Comparison of ENCODE assay signal across 10 mouse cellular contexts in the genomic region with DNA sequence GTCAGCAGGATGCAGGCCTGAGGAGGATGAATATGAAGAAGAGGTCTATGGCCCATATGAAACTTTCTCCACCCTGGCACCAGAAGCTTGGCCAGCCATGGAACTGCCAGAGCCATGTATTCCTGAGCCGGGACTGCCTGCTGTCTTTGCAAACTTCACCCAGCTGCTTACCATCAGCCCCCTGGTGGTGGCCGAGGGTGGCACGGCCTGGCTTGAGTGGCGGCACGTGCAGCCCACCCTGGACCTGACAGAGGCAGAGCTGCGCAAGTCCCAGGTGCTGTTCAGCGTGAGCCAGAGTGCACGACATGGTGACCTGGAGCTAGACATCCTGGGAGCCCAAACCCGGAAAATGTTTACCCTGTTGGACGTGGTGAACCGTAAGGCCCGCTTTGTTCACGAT. TPM values are rescaled to one million over a fixed set of nuclear protein-coding genes. Genes with fewer than 3 reads are reported as not detected.
DNase-seq lines count a peak whose midpoint lies in the region; ATAC-seq lines count a peak whose summit lies in the region.
"Had no signal": no experiment of that assay in that cellular context is flagged by ENCODE, and none has a peak within 500 bp of the region (broad histone marks: within the 10 kb centered on the region; RNA-seq: fewer than 3 reads in every experiment).

No protein-coding gene starts in this region.

- no peaks in the 10 kb centered on the region for H3K9me3 ChIP-seq in liver, embryonic 12.5 days (replicated peaks)
- H3K9me3 ChIP-seq in neural tube, embryonic 11.5 days (ENCODE audit: control insufficient read depth, low read length) = no peaks in the 10 kb centered on the region
- H3K9me3 ChIP-seq: lung, embryonic 15.5 days had no signal

- 56% methylated on average over 13 of the region's 13 CpGs for WGBS in liver, embryonic 12.5 days (ENCODE audit: insufficient replicate concordance)
- WGBS in neural tube, embryonic 11.5 days = 65% methylated on average over 13 of the region's 13 CpGs

- no peak overlapping the region for H3K9ac ChIP-seq in liver, embryonic 12.5 days
- H3K9ac ChIP-seq in neural tube, embryonic 11.5 days (ENCODE audit: low read length) = no peak overlapping the region
- H3K9ac ChIP-seq: lung, embryonic 15.5 days had no signal

- no peak overlapping the region for H3K4me2 ChIP-seq in liver, embryonic 12.5 days
- H3K4me2 ChIP-seq in neural tube, embryonic 11.5 days (ENCODE audit: low read depth) = no peak overlapping the region
- H3K4me2 ChIP-seq: lung, embryonic 15.5 days had no signal

- H3K4me3 ChIP-seq in liver, embryonic 12.5 days = no peak overlapping the region
- H3K4me3 ChIP-seq in neural tube, embryonic 11.5 days (ENCODE audit: low read depth, low read length) = no peak overlapping the region
- H3K4me3 ChIP-seq: lung, embryonic 15.5 days had no signal

- H3K4me1 ChIP-seq in liver, embryonic 12.5 days = peaks cover 6% of the 10 kb centered on the region; the same call in 1 of the 2 replicates
- H3K4me1 ChIP-seq in neural tube, embryonic 11.5 days (ENCODE audit: control insufficient read depth, insufficient read depth, low read length) = no peaks in the 10 kb centered on the region

- ATAC-seq in CD4-positive, CD25-positive, alpha-beta regulatory T cell, adult 4 months = no peak
- no peak for ATAC-seq in liver, embryonic 12.5 days
- no peak for ATAC-seq in neural tube, embryonic 11.5 days (ENCODE audit: insufficient read depth, low FRiP score, low TSS enrichment)

- no peaks in the 10 kb centered on the region for H3K36me3 ChIP-seq in liver, embryonic 12.5 days
- H3K36me3 ChIP-seq in neural tube, embryonic 11.5 days (ENCODE audit: control insufficient read depth, insufficient read depth, low read length) = no peaks in the 10 kb centered on the region; the same call in 1 of the 2 replicates

- DNase-seq in CD4-positive, CD25-positive, alpha-beta regulatory T cell, adult 2 months (ENCODE audit: low read depth, low spot score) = peak; percentile 29
- DNase-seq in liver (peak; percentile 34), ZHBTc4 (ENCODE audit: low read depth, low spot score) (peak; percentile 82)
- peak; percentile 44 for DNase-seq in neural tube, embryonic 11.5 days (ENCODE audit: low spot score)
- no peak for DNase-seq in urinary bladder, postnatal 14 days (ENCODE audit: low spot score)
- DNase-seq in yolk sac, embryonic 10.5 days (ENCODE audit: low spot score) = no peak
- DNase-seq: kidney, adult 8-10 months had no signal

- no peak overlapping the region for H3K27ac ChIP-seq in liver, embryonic 12.5 days
- H3K27ac ChIP-seq in neural tube, embryonic 11.5 days (ENCODE audit: low read depth, low read length) = no peak overlapping the region
- H3K27ac ChIP-seq: lung, embryonic 15.5 days had no signal

- H3K27me3 ChIP-seq in liver, embryonic 12.5 days (replicated peaks) = peaks cover 5% of the 10 kb centered on the region; the same call in 1 of the 2 replicates
- H3K27me3 ChIP-seq in neural tube, embryonic 11.5 days (ENCODE audit: control insufficient read depth, insufficient read depth, low read length) = no peaks in the 10 kb centered on the region
- H3K27me3 ChIP-seq: lung, embryonic 15.5 days had no signal

RNA-seq across cellular contexts. Expression of gene Cspg4, which starts 21.3 kb away (rescaled TPM):
- polyA plus RNA-seq in CD4-positive, CD25-positive, alpha-beta regulatory T cell, adult 4 months (2017; shearing (Covaris generic)) = not detected
- 0.62 and 0.63 TPM in 2 replicates for polyA plus RNA-seq in liver, embryonic 12.5 days (2016; fragmentation: Nextera tagmentation; extraction: Ambion mirVana)
- 2.6 and 3.8 TPM in 2 replicates for polyA plus RNA-seq in neural tube, embryonic 11.5 days (2014; fragmentation: Nextera tagmentation; extraction: Ambion mirVana)

RNA-seq across cellular contexts. Expression of gene Odf3l1, which starts 21.6 kb away (rescaled TPM):
- not detected for polyA plus RNA-seq in CD4-positive, CD25-positive, alpha-beta regulatory T cell, adult 4 months (2017; shearing (Covaris generic))
- polyA plus RNA-seq in liver, embryonic 12.5 days (2016; fragmentation: Nextera tagmentation; extraction: Ambion mirVana) = not detected in 2 replicates
- polyA plus RNA-seq in neural tube, embryonic 11.5 days (2014; fragmentation: Nextera tagmentation; extraction: Ambion mirVana) = not detected in 2 replicates

RNA-seq across cellular contexts. Expression of gene Snx33, which starts 42.1 kb away (rescaled TPM):
- 1 to 10 TPM; 3.6 to 4.9 TPM for polyA plus RNA-seq in CD4-positive, CD25-positive, alpha-beta regulatory T cell, adult 4 months (2017; shearing (Covaris generic))
- 1.8 and 2.2 TPM in 2 replicates for polyA plus RNA-seq in liver, embryonic 12.5 days (2016; fragmentation: Nextera tagmentation; extraction: Ambion mirVana)
- polyA plus RNA-seq in neural tube, embryonic 11.5 days (2014; fragmentation: Nextera tagmentation; extraction: Ambion mirVana) = 4.3 and 6.5 TPM in 2 replicates

RNA-seq across cellular contexts. Expression of gene Imp3, which starts 51.2 kb away (rescaled TPM):
- 10 to 100 TPM; 42.6 to 57.1 TPM for polyA plus RNA-seq in CD4-positive, CD25-positive, alpha-beta regulatory T cell, adult 4 months (2017; shearing (Covaris generic))
- polyA plus RNA-seq in liver, embryonic 12.5 days (2016; fragmentation: Nextera tagmentation; extraction: Ambion mirVana) = 71.1 and 76.1 TPM in 2 replicates
- polyA plus RNA-seq in neural tube, embryonic 11.5 days (2014; fragmentation: Nextera tagmentation; extraction: Ambion mirVana) = 60.2 and 67.4 TPM in 2 replicates

Comparison
In these comparisons a context has a peak if more than half of its experiments do, and no peak if none do; other contexts are left out.
1. DNase-seq: peak in CD4-positive, CD25-positive, alpha-beta regulatory T cell, adult 2 months (single experiment), liver (single experiment), ZHBTc4 (single experiment) and neural tube, embryonic 11.5 days (single experiment); none in urinary bladder, postnatal 14 days (single experiment) and yolk sac, embryonic 10.5 days (single experiment).